Mouse (Mus musculus) left cerebral cortex, postnatal 10 days (tissue): ENCODE data around the gene Fxr2. TPM values are rescaled to one million over a fixed set of nuclear protein-coding genes. Genes with fewer than 3 reads are reported as not detected.

Experiments
- DNase-seq, 2 experiments: peaks; one replicate each; pipeline ENCODE4 v3.0.0; 2021 to 2022; ENCODE audit warnings: low spot score in 2 of 2, mixed read lengths in 1 of 2; ENCODE audit errors: extremely low spot score in 1 of 2
- intact Hi-C: fragments of 180-260 bp; cut with DNase I; formaldehyde crosslinking; loops from one replicate; pipeline ENCODE4 v1.15.1; 2025
- total RNA-seq, 2 experiments: library from RNA; stranded (reverse); gene quantifications; 2 replicates each; pipeline ENCODE4 v1.2.3; 2021

Fxr2 gene
- total RNA-seq: 10 to 100 TPM; 92.0 to 99.4 TPM

DNA sequence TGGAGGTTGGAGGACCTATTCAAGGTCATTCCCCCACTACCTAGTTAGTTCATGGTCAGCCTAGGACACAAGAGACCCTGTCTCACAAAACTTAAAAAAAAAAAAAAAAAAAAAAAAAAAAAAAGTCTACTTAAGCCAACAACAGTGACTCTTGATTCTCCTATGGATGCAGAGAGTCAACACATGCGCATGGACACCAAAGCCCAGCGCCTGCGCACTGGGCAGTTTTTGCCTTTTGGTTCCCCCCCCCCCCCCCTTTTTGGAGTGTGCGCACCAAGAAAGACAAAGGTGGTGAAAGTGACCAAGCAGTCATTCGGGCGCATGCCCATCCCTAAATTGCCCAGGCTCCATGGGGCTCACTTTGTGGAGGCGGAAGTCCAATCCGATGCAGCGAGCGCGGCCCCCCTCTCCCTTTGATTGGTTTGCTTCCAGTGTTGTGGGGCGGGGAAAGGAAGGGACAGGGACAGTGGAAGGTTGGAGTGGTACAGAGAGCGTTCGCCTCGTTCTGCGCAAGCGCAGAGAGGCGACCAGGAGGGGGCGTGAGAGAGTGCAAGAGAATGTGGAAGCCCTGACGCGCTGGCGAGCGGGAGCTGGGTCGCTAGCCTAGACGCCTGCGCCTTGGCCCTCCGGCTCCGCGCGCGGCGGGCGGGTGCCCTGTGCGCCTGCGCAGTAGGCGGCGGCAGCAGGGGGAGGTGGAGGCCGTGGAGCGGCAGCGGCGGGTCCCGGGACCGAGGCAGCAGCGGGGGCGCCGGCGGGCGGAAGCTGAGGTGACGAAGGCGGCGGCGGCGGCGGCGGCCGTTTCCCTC is at the start of gene Fxr2:
Gene Fxr2, plus strand, starts transcription at position 707 of the 806 bp plus-strand sequence.
- intact Hi-C loops: no loop called here
- peak; percentile 99 to 100 for DNase-seq

- intact Hi-C loops: no loop called here
- DNase-seq: no peak
Observed at GRCm38 (mm10) chr11:69584008-69584407, 48.8 kb upstream of the Fxr2 start.

- intact Hi-C loops: no loop called here
- no peak for DNase-seq
Observed at GRCm38 (mm10) chr11:69584937-69585336, 47.9 kb upstream of the Fxr2 start.

DNA sequence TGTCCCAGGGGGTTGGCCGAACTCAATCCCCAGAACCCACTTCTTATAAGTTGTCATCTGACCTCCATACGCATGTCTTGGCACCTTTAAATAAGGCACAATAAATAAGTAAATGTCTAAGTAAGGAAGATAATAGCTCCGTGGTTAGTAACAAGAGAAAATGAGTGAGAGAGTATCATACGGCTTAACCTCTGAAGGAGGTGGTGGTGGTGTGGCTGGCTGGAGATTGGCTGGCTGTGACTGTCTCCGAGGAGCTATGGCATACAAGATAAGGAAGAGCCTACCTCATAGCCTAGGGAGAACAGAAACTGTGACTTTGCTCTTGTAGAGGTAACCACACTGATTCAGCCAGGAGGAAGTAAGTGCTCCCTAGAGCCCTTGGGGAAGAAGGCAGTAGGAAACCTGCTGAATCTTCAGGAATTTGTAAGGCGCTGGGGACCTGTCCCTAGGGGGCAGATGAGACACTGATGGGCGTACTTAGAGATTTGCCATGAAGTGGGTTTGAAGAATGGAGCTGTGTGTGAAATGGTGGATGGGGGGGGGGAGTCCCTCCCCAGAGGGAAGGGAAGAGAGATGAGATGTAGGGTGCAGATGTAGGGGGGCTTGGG is 47.0 kb upstream of the Fxr2 start:
- no peak for DNase-seq
- intact Hi-C loops: no loop called here

DNA sequence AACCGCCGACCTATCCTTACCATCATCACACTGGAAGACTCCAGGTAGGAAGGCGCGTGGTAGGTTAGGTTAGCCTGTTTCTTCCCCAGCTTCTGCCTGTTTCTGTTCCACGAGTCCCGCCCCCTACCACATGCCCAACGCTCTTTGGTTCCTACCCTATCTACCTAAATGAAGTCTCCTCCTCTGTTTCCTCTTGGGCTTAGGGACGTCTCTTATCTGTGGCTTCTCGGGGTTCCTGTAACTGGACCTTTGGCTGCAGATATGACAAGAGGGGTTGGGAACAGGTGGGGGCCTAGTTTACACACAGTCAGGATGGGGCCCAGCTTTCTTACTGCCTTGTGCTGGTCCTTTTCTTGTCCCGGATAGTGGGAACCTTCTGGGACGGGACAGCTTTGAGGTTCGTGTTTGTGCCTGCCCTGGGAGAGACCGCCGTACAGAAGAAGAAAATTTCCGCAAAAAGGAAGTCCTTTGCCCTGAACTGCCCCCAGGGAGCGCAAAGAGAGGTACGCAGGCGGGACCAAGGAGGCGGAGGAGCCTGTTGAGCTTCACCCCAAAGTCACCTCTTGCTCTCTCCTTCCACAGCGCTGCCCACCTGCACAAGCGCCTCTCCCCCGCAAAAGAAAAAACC is 43.5 kb upstream of the Fxr2 start:
- intact Hi-C loops: no loop called here
- DNase-seq: no peak

GRCm38 (mm10) chr11:69590622-69591021 is 42.2 kb upstream of the Fxr2 start:
- intact Hi-C loops: no loop called here
- DNase-seq: no peak

- intact Hi-C loops: no loop called here
- DNase-seq: no peak
Observed at GRCm38 (mm10) chr11:69591424-69591823, 41.4 kb upstream of the Fxr2 start.

GRCm38 (mm10) chr11:69591899-69592637 is 40.7 kb upstream of the Fxr2 start:
- intact Hi-C loops: no loop called here
- peak; percentile 85 for DNase-seq

DNA sequence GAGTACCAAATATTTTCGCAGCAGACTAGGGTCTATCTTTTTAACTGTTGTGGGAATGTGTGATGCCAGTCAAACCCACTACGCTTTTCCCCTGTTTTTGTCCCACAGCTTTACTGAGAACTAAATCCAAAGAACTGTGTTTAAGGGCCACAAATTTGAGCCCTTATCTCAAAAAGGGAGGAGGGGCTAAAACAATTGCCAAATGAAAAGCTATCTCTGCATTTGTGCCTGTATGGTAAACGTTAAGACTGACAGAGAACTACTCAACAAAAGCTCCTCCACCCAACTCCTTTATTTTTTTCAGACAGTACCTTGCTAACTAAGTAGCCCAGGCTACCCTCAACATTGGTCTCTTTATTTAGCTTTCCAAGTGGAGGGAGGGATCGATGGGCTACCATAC is 40.0 kb upstream of the Fxr2 start:
- intact Hi-C loops: no loop called here
- DNase-seq: no peak

- intact Hi-C loops: no loop called here
- DNase-seq: no peak
Observed at GRCm38 (mm10) chr11:69594853-69595252, 37.9 kb upstream of the Fxr2 start.

GRCm38 (mm10) chr11:69599436-69599835 is 33.4 kb upstream of the Fxr2 start:
- intact Hi-C loops: no loop called here
- DNase-seq: no peak

DNA sequence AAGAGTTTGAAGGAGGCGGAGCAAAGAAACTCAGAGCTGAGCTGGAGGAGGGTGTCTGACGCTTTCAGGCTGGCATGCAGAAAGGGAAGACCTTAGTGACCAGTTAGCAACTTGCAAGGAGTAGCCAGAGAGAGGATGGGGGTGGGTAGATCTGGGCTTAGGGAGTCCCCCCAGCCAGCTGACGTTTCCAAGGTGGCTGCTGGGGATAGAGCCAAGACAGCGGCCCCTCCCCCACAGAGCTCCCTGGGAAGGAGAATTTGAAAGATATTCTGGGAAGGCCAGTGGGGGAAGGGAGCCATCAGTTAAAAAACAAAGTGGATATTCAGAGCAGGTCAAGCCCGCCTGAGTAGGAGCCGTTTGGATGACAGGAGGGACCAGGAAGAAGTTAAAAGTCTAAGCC is 32.7 kb upstream of the Fxr2 start:
- intact Hi-C loops: no loop called here
- peak; percentile 77 to 90 for DNase-seq

- intact Hi-C loops: no loop called here
Observed at GRCm38 (mm10) chr11:69601768-69602167, 31.0 kb upstream of the Fxr2 start.

DNA sequence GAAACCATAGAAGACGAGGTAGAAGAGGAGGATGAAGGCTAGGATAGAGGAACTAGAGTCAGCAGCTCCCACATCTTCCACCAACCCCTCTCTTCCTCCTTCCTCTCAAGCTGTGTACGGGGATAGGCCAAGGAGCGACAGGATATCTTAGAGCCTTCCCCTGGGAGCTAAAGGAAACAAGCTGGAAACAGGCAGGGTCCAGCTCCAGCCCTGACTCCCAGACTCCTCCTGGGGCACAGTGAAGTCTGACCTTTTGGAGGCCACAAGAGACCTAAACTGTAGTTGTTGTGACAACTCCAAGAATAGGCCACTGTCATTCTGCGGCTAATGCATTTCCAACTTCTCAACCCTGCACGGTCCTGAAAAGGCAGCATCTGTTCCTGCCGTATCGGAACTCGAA is 29.3 kb upstream of the Fxr2 start:
- no peak for DNase-seq
- intact Hi-C loops: no loop called here

More at GRCm38 (mm10) chr11:69601768-69602167, 31.0 kb upstream of the Fxr2 start:
- no peak for DNase-seq

GRCm38 (mm10) chr11:69604347-69604746 is 28.4 kb upstream of the Fxr2 start:
- no peak for DNase-seq
- intact Hi-C loops: no loop called here

DNA sequence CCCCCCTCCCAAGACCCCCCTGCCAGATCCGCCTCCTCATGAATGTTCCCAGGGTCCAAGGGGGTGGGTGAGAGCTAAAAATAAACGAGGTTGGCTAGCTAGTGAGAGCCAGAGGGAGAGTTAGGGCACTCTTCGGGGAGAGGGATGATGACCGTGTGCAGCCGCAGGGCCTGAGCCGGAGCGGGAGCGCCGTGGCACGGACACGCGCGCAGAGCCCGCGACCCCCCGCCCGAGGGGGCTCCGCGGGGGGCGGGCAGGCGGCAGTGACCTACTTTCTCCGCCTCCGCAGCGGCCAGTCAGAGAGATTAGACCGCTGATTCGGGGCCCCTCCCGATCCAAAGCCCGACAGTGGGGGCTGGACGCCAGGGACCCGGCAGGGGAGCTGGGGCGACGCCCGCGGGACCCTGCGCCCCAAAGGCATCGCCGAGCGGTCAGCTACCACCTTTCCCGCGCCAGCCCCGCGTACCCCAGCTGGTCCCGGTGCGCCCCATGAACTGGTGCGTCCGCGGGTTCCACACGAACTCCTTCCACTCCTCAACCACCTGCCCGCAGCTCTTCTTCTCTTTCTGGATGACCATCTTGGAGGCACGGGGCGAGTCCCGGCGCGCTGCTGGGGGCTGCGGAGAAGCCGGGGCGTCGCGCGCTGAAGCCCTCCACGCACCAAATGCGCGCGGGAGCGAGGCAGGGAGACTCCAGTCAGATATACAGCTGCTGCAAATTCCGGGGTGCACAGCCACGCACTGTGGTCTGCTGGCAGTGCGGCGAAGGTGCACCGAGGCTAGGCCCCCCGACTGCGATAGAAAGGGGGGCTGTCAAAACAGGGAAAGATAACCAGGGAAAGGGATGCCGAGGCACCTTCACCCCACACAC is 27.8 kb upstream of the Fxr2 start:
- DNase-seq: peak in 1 of 2 experiments; percentile 79
- intact Hi-C loops: no loop called here

- DNase-seq: peak; percentile 81 to 91
- intact Hi-C loops: no loop called here
Observed at GRCm38 (mm10) chr11:69605726-69606490, 26.9 kb upstream of the Fxr2 start, which contains the start of gene Atp1b2. Atp1b2 (minus strand) TSS chr11:69605942.

DNA sequence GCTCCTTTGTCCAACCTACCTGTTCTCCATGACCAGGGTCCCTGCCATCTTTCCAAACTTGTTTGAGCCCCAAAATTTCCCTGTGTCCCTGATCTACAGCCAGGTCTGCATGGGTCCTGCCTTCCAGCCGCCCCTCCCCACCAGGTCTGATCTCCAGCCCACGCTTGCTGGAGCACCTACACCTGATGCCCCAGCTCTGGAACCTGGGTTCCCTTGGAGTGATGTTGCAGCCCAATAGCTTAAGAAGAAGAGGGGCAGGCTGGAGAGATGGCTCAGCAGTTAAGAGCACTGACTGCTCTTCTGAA is 26.3 kb upstream of the Fxr2 start:
- intact Hi-C loops: no loop called here

More for the DNA sequence above, 26.3 kb upstream of the Fxr2 start:
- DNase-seq: no peak
